Mouse (Mus musculus) kidney, embryonic 14.5 days (tissue): ENCODE data around the gene Chst15. TPM values are rescaled to one million over a fixed set of nuclear protein-coding genes. Genes with fewer than 3 reads are reported as not detected.

Experiments
- ATAC-seq: fragments of 200-750 bp; cut with Nextera tagmentation; 2 replicates; pipeline ENCODE4 v1.8.0; 2017; ENCODE audit warnings: moderate number of reproducible peaks, mild to moderate bottlenecking, moderate TSS enrichment, moderate library complexity; ENCODE audit not compliant: low FRiP score, low TSS enrichment
- H3K27ac ChIP-seq: fragments of 300-500 bp; sonication (generic); 2 replicates; pipeline ENCODE4 v1.5.1; 2014; ENCODE audit warnings: low read depth, mild to moderate bottlenecking, low read length, moderate library complexity, mixed read lengths
- H3K27me3 ChIP-seq: fragments of 300-500 bp; sonication (generic); 2 replicates; pipeline ENCODE4 v1.6.1; 2014; ENCODE audit warnings: mild to moderate bottlenecking, low read length; ENCODE audit not compliant: control insufficient read depth, insufficient read depth
- H3K36me3 ChIP-seq: fragments of 300-500 bp; sonication (generic); 2 replicates; pipeline ENCODE4 v1.6.1; 2014; ENCODE audit warnings: low read length, mixed read lengths; ENCODE audit not compliant: control insufficient read depth, insufficient read depth
- H3K4me1 ChIP-seq: fragments of 300-500 bp; sonication (generic); 2 replicates; pipeline ENCODE4 v1.6.1; 2014; ENCODE audit warnings: low read length, mixed read lengths; ENCODE audit not compliant: control insufficient read depth, insufficient read depth
- H3K4me2 ChIP-seq: fragments of 300-500 bp; sonication (generic); replicated peaks from 2 replicates; pipeline ENCODE4 v1.6.1; 2014; ENCODE audit warnings: low read depth, mild to moderate bottlenecking, low read length
- H3K4me3 ChIP-seq: fragments of 300-500 bp; sonication (generic); 2 replicates; pipeline ENCODE4 v1.5.1; 2014; ENCODE audit warnings: mild to moderate bottlenecking, low read length
- H3K9ac ChIP-seq: fragments of 300-500 bp; sonication (generic); 2 replicates; pipeline ENCODE4 v1.6.1; 2014; ENCODE audit warnings: low read depth, mild to moderate bottlenecking, low read length, moderate library complexity
- H3K9me3 ChIP-seq: fragments of 300-500 bp; sonication (generic); 2 replicates; pipeline ENCODE4 v1.6.1; 2016; ENCODE audit warnings: low read length; ENCODE audit not compliant: control insufficient read depth
- WGBS: fragments of 180-500 bp; shearing (Covaris S2); extraction: QIAGEN DNeasy Blood & Tissue Kit; methylation state at CpG from one replicate; pipeline ENCODE4 v1.1.7; 2014; 5-methylcytosine and 5-hydroxymethylcytosine counted together
- polyA plus RNA-seq: library from polyadenylated mRNA; unstranded; fragments of >200 nt; fragmentation: Nextera tagmentation; extraction: Ambion mirVana; gene quantifications from 2 replicates; pipeline ENCODE4 v1.2.1, GENCODE M21; 2014

Gene Chst15
- polyA plus RNA-seq, 1 experiment from 2014 or later = 18.8 TPM

DNA sequence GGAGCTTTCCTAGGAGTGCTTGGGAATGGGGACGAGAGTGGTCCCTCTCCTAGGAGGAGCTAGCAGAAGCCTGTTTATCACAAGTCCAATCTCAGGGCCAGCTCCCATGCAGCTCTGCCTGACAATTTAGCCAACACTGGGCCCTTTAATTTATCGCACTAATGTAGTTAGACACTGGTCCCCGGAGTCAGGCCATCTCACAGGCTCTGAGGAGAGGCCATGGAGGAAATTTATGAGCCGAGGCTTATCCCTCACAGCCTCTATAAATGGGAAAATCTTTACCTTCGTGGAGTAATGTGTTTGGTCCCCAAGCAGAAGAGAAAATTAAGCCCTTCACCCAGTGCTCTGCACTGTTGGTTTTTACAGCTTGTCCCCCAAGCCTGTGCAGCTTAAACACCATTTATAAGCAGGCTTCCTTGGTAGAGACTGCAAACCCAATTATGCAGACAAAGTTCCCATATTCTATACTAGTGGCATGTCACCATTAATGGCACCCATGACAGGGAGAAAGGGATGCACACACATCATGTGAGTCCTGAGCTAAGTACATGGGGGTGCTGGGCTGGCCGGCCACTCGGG is 18.5 kb downstream of the Chst15 start:
- Histone ChIP-seq H3K9me3 (no peaks in the 10 kb centered on the region), H3K9ac (no peak overlapping the region), H3K4me2 (no peak overlapping the region), H3K4me3 (no peak overlapping the region), H3K27ac (peak overlapping the region; percentile 55; the same call in 1 of the 2 replicates), H3K27me3 (no peaks in the 10 kb centered on the region), H3K4me1 (peaks cover 37% of the 10 kb centered on the region), H3K36me3 (no peaks in the 10 kb centered on the region)
- WGBS = 30% methylated on average over 7 of the region's 7 CpGs
- ATAC-seq = peak; percentile 77

DNA sequence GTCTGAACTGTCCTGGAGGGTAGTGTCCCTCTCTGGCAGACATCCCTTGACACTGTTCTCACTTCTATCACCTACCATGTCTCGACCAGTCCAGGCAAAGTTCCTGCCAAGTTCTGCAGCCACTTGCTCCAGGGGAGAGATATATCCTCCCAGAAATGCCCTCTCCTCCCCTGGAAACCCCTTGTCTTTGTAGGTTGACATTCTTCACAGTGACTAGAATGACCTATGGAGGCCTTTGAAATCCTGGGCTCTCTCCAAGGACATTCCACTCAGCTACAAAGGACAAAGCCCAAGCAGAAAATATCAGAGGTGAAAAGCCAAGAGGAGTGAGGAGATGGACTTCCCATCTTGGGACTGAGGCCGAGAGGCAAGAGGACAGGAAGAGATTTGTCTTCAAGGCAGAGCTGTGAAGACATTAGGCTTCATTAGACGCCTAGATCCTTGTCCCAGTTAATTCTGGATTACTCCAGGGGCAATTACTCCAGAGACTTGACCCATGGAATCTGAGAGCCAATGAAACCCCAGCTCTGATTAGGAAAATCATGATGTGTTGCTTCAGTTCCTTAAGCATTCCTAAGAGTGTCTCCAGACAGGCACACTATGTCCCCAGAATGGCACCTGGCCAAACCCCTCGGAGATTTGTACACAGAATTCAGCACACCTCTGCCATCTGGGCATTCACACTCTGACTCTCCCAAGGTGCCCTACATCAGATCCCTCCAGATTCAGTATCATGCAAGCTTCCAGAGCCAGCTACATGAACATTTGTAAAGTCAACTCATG is 20.2 kb downstream of the Chst15 start:
- H3K4me1 ChIP-seq = peaks cover 23% of the 10 kb centered on the region
- no peak overlapping the region for H3K9ac ChIP-seq
- H3K27me3 ChIP-seq = no peaks in the 10 kb centered on the region
- H3K36me3 ChIP-seq = no peaks in the 10 kb centered on the region
- no peak overlapping the region for H3K27ac ChIP-seq
- no peak overlapping the region for H3K4me3 ChIP-seq
- ATAC-seq = no peak
- H3K9me3 ChIP-seq = no peaks in the 10 kb centered on the region
- H3K4me2 ChIP-seq = no peak overlapping the region
- 51% methylated on average over 4 of the region's 4 CpGs for WGBS

DNA sequence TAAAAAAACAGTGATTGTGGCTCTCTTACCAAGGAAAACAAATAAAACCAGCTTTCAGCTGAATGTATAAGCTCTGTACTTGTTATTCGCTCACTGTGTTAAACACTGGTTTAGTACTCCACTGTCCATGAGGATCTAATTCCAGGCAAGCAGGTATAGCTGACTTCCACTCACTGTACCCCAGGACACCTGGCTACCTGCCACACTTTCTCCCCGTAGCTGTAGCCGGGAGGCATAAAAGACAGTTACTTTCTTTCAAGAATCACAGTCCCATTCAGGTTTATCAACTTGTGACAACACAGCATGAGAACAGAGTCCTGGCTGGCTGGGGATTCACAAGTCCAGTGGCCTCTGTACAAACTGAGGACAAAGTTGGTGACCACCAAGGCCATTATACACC is 20.9 kb downstream of the Chst15 start:
- no peak overlapping the region for H3K9ac ChIP-seq
- H3K9me3 ChIP-seq = no peaks in the 10 kb centered on the region
- ATAC-seq = no peak
- no peaks in the 10 kb centered on the region for H3K36me3 ChIP-seq
- 86% methylated on average over 3 of the region's 3 CpGs for WGBS
- H3K4me1 ChIP-seq = peaks cover 22% of the 10 kb centered on the region
- H3K27me3 ChIP-seq = no peaks in the 10 kb centered on the region
- no peak overlapping the region for H3K4me2 ChIP-seq
- H3K4me3 ChIP-seq = no peak overlapping the region
- H3K27ac ChIP-seq = no peak overlapping the region

DNA sequence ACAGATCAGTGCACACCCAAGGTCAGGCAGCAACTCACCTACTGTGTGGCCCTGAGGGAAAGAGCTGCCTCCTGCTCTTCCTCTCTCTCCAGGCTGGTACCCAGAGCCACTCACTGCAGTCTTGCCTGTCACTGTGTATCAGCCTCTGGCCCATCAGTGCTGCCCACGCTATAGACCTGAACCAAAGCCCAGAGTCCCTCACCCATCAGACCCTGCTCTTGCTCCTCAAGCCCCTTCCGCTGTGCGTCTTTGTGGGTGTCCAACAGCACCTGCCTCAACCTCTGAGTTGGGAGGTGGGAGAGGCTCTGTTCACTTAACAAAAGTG is 29.7 kb downstream of the Chst15 start:
- no peaks in the 10 kb centered on the region for H3K9me3 ChIP-seq
- H3K27me3 ChIP-seq = no peaks in the 10 kb centered on the region
- peaks cover 74% of the 10 kb centered on the region for H3K4me1 ChIP-seq
- H3K4me2 ChIP-seq = 0 out of 2 replicates have a peak overlapping the region, but pooled peaks have one; percentile 8
- 64% methylated on average over 3 of the region's 3 CpGs for WGBS
- ATAC-seq = no peak; the same call in 1 of the 2 replicates
- H3K4me3 ChIP-seq = no peak overlapping the region
- peak overlapping the region; percentile 69 for H3K27ac ChIP-seq
- H3K36me3 ChIP-seq = no peaks in the 10 kb centered on the region
- H3K9ac ChIP-seq = no peak overlapping the region

DNA sequence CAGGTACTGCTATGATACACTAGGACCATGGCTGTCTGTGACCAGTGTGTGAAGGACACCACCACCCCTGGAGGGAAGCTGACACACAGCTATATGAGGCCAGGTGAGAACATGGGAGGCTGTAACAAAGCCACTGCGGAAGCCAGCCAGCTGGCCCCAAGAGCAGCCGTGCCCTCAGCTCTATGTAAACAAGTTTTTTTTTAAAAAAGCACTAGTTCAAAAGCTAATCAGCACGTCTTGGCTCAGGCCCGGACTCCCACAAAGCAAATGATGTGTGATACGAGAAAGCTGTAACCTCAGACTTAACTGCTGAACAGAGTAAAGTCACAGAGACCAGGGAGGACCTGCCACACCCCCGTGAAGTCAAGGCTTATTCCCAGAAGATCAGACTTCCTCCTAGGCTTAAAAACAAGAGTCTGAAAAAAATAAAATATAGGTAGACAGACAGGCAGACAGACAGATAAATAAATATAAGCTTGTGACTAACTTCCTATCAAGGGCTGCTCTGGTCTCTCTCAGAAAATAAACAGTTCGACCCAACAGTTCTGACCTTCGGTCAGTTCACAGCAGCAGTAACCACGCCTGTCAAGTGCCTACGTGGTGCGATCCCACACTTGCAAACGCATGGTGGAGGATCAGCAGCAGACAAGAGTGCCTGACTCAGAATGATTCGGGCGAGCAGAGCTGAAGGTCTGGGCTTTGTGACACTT is 30.2 kb downstream of the Chst15 start:
- peaks cover 76% of the 10 kb centered on the region for H3K4me1 ChIP-seq
- H3K4me3 ChIP-seq = no peak overlapping the region
- 0 out of 2 replicates have a peak overlapping the region, but pooled peaks have one; percentile 7 for H3K9ac ChIP-seq
- ATAC-seq = peak; percentile 79
- H3K27ac ChIP-seq = peak overlapping the region; percentile 69
- H3K9me3 ChIP-seq = no peaks in the 10 kb centered on the region
- H3K4me2 ChIP-seq = 0 out of 2 replicates have a peak overlapping the region, but pooled peaks have one; percentile 8
- 6% methylated on average over 14 of the region's 14 CpGs for WGBS
- no peaks in the 10 kb centered on the region for H3K27me3 ChIP-seq
- no peaks in the 10 kb centered on the region for H3K36me3 ChIP-seq

DNA sequence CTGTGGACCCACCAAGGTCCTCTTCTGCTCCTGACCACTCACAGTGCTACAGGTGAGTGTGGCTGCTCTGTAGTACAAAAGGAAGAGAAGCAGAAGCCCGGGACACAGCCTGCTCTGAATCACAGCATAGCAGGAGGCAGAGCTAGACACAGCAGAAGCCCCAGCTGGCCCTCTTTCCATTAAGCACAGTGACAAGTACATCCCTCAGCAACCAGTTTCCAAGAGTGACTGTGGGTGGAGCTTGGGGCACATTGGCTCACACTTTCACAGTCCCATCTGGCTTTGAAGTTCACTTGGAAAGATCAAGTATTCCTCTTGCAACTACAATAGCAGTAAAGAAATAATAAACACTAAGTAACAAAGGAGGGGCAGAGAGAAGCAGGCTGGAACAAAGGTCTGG is 32.2 kb downstream of the Chst15 start:
- 21% methylated on average over 1 of the region's 1 CpGs for WGBS
- Histone ChIP-seq H3K4me2 (no peak overlapping the region), H3K9ac (no peak overlapping the region), H3K4me1 (peaks cover 72% of the 10 kb centered on the region), H3K27me3 (no peaks in the 10 kb centered on the region), H3K9me3 (no peaks in the 10 kb centered on the region), H3K36me3 (no peaks in the 10 kb centered on the region), H3K4me3 (no peak overlapping the region), H3K27ac (no peak overlapping the region)
- no peak for ATAC-seq

DNA sequence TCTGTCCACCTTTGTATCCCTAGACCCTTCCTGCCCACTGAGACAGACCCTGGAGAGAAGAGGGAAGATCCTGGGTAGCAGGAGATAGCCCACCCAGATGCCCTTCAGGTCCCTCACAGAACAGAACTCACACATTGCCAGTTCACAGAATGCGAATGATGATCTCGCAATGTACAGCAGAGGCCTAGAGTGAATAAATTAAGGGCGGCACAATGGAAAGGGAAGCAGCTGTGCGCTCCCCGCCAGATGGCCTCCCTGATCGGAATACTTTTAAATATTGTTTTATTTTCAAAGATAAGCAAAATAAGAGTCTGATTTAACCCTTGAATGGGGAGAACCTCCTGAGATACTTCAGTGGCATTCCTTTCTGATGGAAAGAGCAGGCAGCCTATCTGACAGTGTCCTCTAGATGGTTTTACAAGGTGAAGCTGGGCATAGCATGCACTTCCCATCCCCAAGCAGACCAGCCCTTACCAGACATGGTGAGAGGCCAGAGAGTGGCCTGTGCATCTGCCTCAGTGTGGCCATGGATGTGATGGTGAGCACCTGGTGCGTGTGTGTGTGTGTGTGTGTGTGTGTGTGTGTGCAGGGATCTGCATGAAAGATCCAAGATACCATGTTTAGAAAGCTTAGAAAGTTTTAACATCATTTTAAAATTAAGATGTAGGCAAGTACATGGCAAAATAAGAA is 32.8 kb downstream of the Chst15 start:
- Histone ChIP-seq H3K9ac (no peak overlapping the region), H3K27ac (no peak overlapping the region), H3K4me2 (no peak overlapping the region), H3K9me3 (no peaks in the 10 kb centered on the region), H3K36me3 (no peaks in the 10 kb centered on the region), H3K4me3 (no peak overlapping the region), H3K27me3 (no peaks in the 10 kb centered on the region), H3K4me1 (peaks cover 67% of the 10 kb centered on the region)
- 71% methylated on average over 7 of the region's 7 CpGs for WGBS
- ATAC-seq = no peak

DNA sequence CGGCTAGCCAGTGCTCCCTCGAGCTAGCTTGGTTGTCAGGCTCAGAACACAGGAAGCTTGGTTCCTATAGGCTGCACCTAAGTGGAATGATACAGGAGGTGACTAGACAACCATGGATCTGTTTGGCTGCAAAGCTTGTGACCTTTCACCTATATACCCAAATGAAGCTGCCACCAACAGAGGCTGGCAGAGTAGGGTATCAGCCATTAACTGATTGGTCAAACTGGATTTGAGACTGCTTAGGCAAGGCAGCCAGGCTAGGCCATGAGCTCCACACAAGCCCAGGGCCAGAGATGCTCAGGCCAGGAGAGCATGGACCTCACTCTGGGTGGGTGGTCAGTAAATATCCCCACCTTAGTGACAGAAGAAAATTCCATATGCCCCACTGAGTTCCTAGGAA is 34.5 kb downstream of the Chst15 start:
- no peak for ATAC-seq
- WGBS = 78% methylated on average over 2 of the region's 2 CpGs

More for the DNA sequence above, 34.5 kb downstream of the Chst15 start:
- Histone ChIP-seq H3K36me3 (no peaks in the 10 kb centered on the region), H3K9ac (no peak overlapping the region), H3K4me2 (no peak overlapping the region), H3K4me1 (peaks cover 60% of the 10 kb centered on the region), H3K27me3 (no peaks in the 10 kb centered on the region), H3K27ac (no peak overlapping the region), H3K4me3 (no peak overlapping the region), H3K9me3 (no peaks in the 10 kb centered on the region)
